Mouse (Mus musculus) neural tube, embryonic 15.5 days (tissue): ENCODE data around the gene Prkca. TPM values are rescaled to one million over a fixed set of nuclear protein-coding genes. Genes with fewer than 3 reads are reported as not detected.

ENCODE experiments used
- ATAC-seq: fragments of 200-750 bp; cut with Nextera tagmentation; 2 replicates; pipeline ENCODE4 v1.8.0; 2017; ENCODE audit warnings: mild to moderate bottlenecking, moderate TSS enrichment, moderate library complexity; ENCODE audit not compliant: low FRiP score
- H3K27ac ChIP-seq: fragments of 300-500 bp; sonication (generic); replicated peaks from 2 replicates; pipeline ENCODE4 v1.5.1; 2015; ENCODE audit warnings: mild to moderate bottlenecking, inconsistent platforms
- H3K27me3 ChIP-seq: fragments of 300-500 bp; sonication (generic); replicated peaks from 2 replicates; pipeline ENCODE4 v1.6.1; 2015; ENCODE audit warnings: inconsistent platforms
- H3K36me3 ChIP-seq: fragments of 300-500 bp; sonication (generic); 2 replicates; pipeline ENCODE4 v1.6.1; 2015; ENCODE audit warnings: inconsistent platforms
- H3K4me1 ChIP-seq: fragments of 300-500 bp; sonication (generic); 2 replicates; pipeline ENCODE4 v1.6.1; 2015; ENCODE audit warnings: inconsistent platforms
- H3K4me2 ChIP-seq: fragments of 300-500 bp; sonication (generic); 2 replicates; pipeline ENCODE4 v1.6.1; 2015; ENCODE audit warnings: inconsistent platforms, mild to moderate bottlenecking, moderate library complexity
- H3K4me3 ChIP-seq: fragments of 300-500 bp; sonication (generic); replicated peaks from 2 replicates; pipeline ENCODE4 v1.5.1; 2015; ENCODE audit warnings: mild to moderate bottlenecking, inconsistent platforms
- H3K9ac ChIP-seq: fragments of 300-500 bp; sonication (generic); replicated peaks from 2 replicates; pipeline ENCODE4 v1.6.1; 2015; ENCODE audit warnings: mild to moderate bottlenecking, inconsistent platforms
- H3K9me3 ChIP-seq: fragments of 300-500 bp; sonication (generic); replicated peaks from 2 replicates; pipeline ENCODE4 v1.6.1; 2016; ENCODE audit warnings: inconsistent platforms
- WGBS: fragments of 180-500 bp; shearing (Covaris S2); methylation state at CpG from one replicate; pipeline ENCODE4 v1.1.7; 2015; ENCODE audit warnings: mixed read lengths; 5-methylcytosine and 5-hydroxymethylcytosine counted together
- polyA plus RNA-seq: library from polyadenylated mRNA; unstranded; fragments of >200 nt; fragmentation: Nextera tagmentation; extraction: Ambion mirVana; gene quantifications from 2 replicates; pipeline ENCODE4 v1.2.1, GENCODE M21; 2015

The Prkca gene
- polyA plus RNA-seq, 1 experiment from 2014 or later: 9.1 TPM

- Histone ChIP-seq H3K27ac (no peak overlapping the region), H3K27me3 (no peaks in the 10 kb centered on the region), H3K4me2 (no peak overlapping the region), H3K36me3 (no peaks in the 10 kb centered on the region), H3K4me3 (no peak overlapping the region), H3K9ac (no peak overlapping the region), H3K4me1 (peaks cover 45% of the 10 kb centered on the region), H3K9me3 (no peaks in the 10 kb centered on the region)
- no peak for ATAC-seq
- WGBS: 65% methylated on average over 11 of the region's 11 CpGs
Observed at GRCm38 (mm10) chr11:108240924-108241498, 102.7 kb downstream of the Prkca start.

- no peaks in the 10 kb centered on the region for H3K36me3 ChIP-seq
- no peaks in the 10 kb centered on the region for H3K27me3 ChIP-seq
- no peaks in the 10 kb centered on the region for H3K9me3 ChIP-seq
- H3K4me2 ChIP-seq: no peak overlapping the region
- H3K4me1 ChIP-seq: peaks cover 41% of the 10 kb centered on the region
- no peak overlapping the region for H3K4me3 ChIP-seq
- no peak for ATAC-seq
- 86% methylated on average over 4 of the region's 4 CpGs for WGBS
- peak overlapping the region; percentile 42; the same call in 1 of the 2 replicates for H3K27ac ChIP-seq
- no peak overlapping the region for H3K9ac ChIP-seq
Observed at GRCm38 (mm10) chr11:108239173-108239572, 104.6 kb downstream of the Prkca start.

GRCm38 (mm10) chr11:108236754-108237428 lies 106.8 kb downstream of the Prkca start:
- Histone ChIP-seq H3K4me3 (no peak overlapping the region), H3K27ac (no peak overlapping the region), H3K4me1 (peaks cover 33% of the 10 kb centered on the region)

GRCm38 (mm10) chr11:108236195-108236594 lies 107.5 kb downstream of the Prkca start:
- Histone ChIP-seq H3K27me3 (no peaks in the 10 kb centered on the region), H3K36me3 (no peaks in the 10 kb centered on the region), H3K9ac (no peak overlapping the region), H3K4me1 (peaks cover 33% of the 10 kb centered on the region), H3K4me2 (no peak overlapping the region), H3K9me3 (no peaks in the 10 kb centered on the region), H3K27ac (no peak overlapping the region), H3K4me3 (no peak overlapping the region)
- WGBS: 35% methylated on average over 2 of the region's 2 CpGs
- ATAC-seq: no peak

More at GRCm38 (mm10) chr11:108236754-108237428, 106.8 kb downstream of the Prkca start:
- Histone ChIP-seq H3K36me3 (no peaks in the 10 kb centered on the region), H3K4me2 (no peak overlapping the region), H3K27me3 (no peaks in the 10 kb centered on the region), H3K9me3 (no peaks in the 10 kb centered on the region), H3K9ac (no peak overlapping the region)
- 58% methylated on average over 10 of the region's 10 CpGs for WGBS
- ATAC-seq: no peak

GRCm38 (mm10) chr11:108235081-108235703 lies 108.5 kb downstream of the Prkca start:
- no peak for ATAC-seq
- no peak overlapping the region for H3K4me3 ChIP-seq
- H3K9ac ChIP-seq: no peak overlapping the region
- H3K27me3 ChIP-seq: no peaks in the 10 kb centered on the region
- no peaks in the 10 kb centered on the region for H3K36me3 ChIP-seq
- no peak overlapping the region for H3K4me2 ChIP-seq
- no peaks in the 10 kb centered on the region for H3K9me3 ChIP-seq
- H3K27ac ChIP-seq: no peak overlapping the region
- peaks cover 39% of the 10 kb centered on the region for H3K4me1 ChIP-seq
- WGBS: 73% methylated on average over 5 of the region's 5 CpGs

- H3K36me3 ChIP-seq: no peaks in the 10 kb centered on the region
- whole genome bisulfite sequencing: 65% methylated on average over 5 of the region's 5 CpGs
- H3K9me3 ChIP-seq: no peaks in the 10 kb centered on the region
- H3K27me3 ChIP-seq: no peaks in the 10 kb centered on the region
- no peak for ATAC-seq
- H3K9ac ChIP-seq: no peak overlapping the region
- no peak overlapping the region for H3K4me3 ChIP-seq
- no peak overlapping the region for H3K4me2 ChIP-seq
- no peak overlapping the region for H3K27ac ChIP-seq
- H3K4me1 ChIP-seq: peaks cover 27% of the 10 kb centered on the region
Observed at GRCm38 (mm10) chr11:108233015-108233414, 110.7 kb downstream of the Prkca start.

- Histone ChIP-seq H3K9ac (no peak overlapping the region), H3K9me3 (no peaks in the 10 kb centered on the region), H3K36me3 (no peaks in the 10 kb centered on the region), H3K4me3 (no peak overlapping the region), H3K4me1 (peaks cover 29% of the 10 kb centered on the region), H3K27ac (no peak overlapping the region), H3K27me3 (no peaks in the 10 kb centered on the region), H3K4me2 (no peak overlapping the region)
- ATAC-seq: no peak
- WGBS: 99% methylated on average over 4 of the region's 4 CpGs
Observed at GRCm38 (mm10) chr11:108230101-108230500, 113.6 kb downstream of the Prkca start.

GRCm38 (mm10) chr11:108229176-108229946 lies 114.4 kb downstream of the Prkca start:
- ATAC-seq: no peak
- no peaks in the 10 kb centered on the region for H3K27me3 ChIP-seq
- H3K4me2 ChIP-seq: no peak overlapping the region
- H3K4me1 ChIP-seq: peaks cover 35% of the 10 kb centered on the region
- H3K9ac ChIP-seq: no peak overlapping the region
- H3K4me3 ChIP-seq: no peak overlapping the region
- H3K9me3 ChIP-seq: no peaks in the 10 kb centered on the region
- no peaks in the 10 kb centered on the region for H3K36me3 ChIP-seq
- WGBS: 89% methylated on average over 8 of the region's 8 CpGs
- H3K27ac ChIP-seq: no peak overlapping the region

- Histone ChIP-seq H3K4me2 (no peak overlapping the region), H3K36me3 (no peaks in the 10 kb centered on the region), H3K4me3 (no peak overlapping the region), H3K27ac (no peak overlapping the region), H3K9me3 (no peaks in the 10 kb centered on the region), H3K4me1 (peaks cover 44% of the 10 kb centered on the region), H3K27me3 (no peaks in the 10 kb centered on the region), H3K9ac (no peak overlapping the region)
- 94% methylated on average over 4 of the region's 4 CpGs for WGBS
- ATAC-seq: no peak
Observed at GRCm38 (mm10) chr11:108228497-108228896, 115.2 kb downstream of the Prkca start.

- ATAC-seq: no peak
- H3K4me2 ChIP-seq: no peak overlapping the region
- H3K4me3 ChIP-seq: no peak overlapping the region
- H3K27ac ChIP-seq: no peak overlapping the region
- H3K27me3 ChIP-seq: no peaks in the 10 kb centered on the region
- H3K4me1 ChIP-seq: peaks cover 57% of the 10 kb centered on the region
- WGBS: 59% methylated on average over 5 of the region's 5 CpGs
- H3K9ac ChIP-seq: no peak overlapping the region
- H3K36me3 ChIP-seq: no peaks in the 10 kb centered on the region
- H3K9me3 ChIP-seq: no peaks in the 10 kb centered on the region
Observed at GRCm38 (mm10) chr11:108226248-108226647, 117.5 kb downstream of the Prkca start.

- peak overlapping the region; percentile 58 for H3K27ac ChIP-seq
- H3K4me3 ChIP-seq: no peak overlapping the region
- no peak overlapping the region for H3K9ac ChIP-seq
- ATAC-seq: no peak
- no peaks in the 10 kb centered on the region for H3K27me3 ChIP-seq
- H3K4me1 ChIP-seq: peaks cover 56% of the 10 kb centered on the region
- no peak overlapping the region for H3K4me2 ChIP-seq
- 34% methylated on average over 11 of the region's 11 CpGs for WGBS
- no peaks in the 10 kb centered on the region for H3K36me3 ChIP-seq
- no peaks in the 10 kb centered on the region for H3K9me3 ChIP-seq
Observed at GRCm38 (mm10) chr11:108224233-108224973, 119.3 kb downstream of the Prkca start.
